Mouse (Mus musculus): ENCODE measurements around the gene Elmo1. TPM values are rescaled to one million over a fixed set of nuclear protein-coding genes. Genes with fewer than 3 reads are reported as not detected.

The Elmo1 gene
- polyA plus RNA-seq, 1 experiment from 2014 or later = 12.3 TPM

- no peaks in the 10 kb centered on the region for H3K27me3 ChIP-seq (ENCODE audit: control insufficient read depth, insufficient read depth, low read length)
- no peak overlapping the region for H3K4me3 ChIP-seq (ENCODE audit: low read depth, low read length)
- ATAC-seq (replicated peaks; ENCODE audit: low FRiP score) = no peak
- H3K4me1 ChIP-seq (replicated peaks; ENCODE audit: control insufficient read depth, insufficient read depth, low read length) = no peaks in the 10 kb centered on the region
- no peak overlapping the region for H3K9ac ChIP-seq (ENCODE audit: low read length)
- H3K4me2 ChIP-seq (ENCODE audit: low read depth, low read length, severe bottlenecking) = no peak overlapping the region
- H3K27ac ChIP-seq (ENCODE audit: low read depth, low read length) = no peak overlapping the region
- H3K36me3 ChIP-seq (ENCODE audit: control insufficient read depth, insufficient read depth, low read length) = no peaks in the 10 kb centered on the region
- WGBS = 85% methylated on average over 6 of the region's 6 CpGs
- DNase-seq (ENCODE audit: low spot score) = no peak
- H3K9me3 ChIP-seq (ENCODE audit: control insufficient read depth, low read length) = no peaks in the 10 kb centered on the region
Observed at GRCm38 (mm10) chr13:20494047-20494739, 403.8 kb downstream of the Elmo1 start.

GRCm38 (mm10) chr13:20501923-20502322 lies 411.5 kb downstream of the Elmo1 start:
- Histone ChIP-seq H3K27me3 (ENCODE audit: control insufficient read depth, insufficient read depth, low read length) (no peaks in the 10 kb centered on the region), H3K4me1 (replicated peaks; ENCODE audit: control insufficient read depth, insufficient read depth, low read length) (no peaks in the 10 kb centered on the region), H3K27ac (ENCODE audit: low read depth, low read length) (no peak overlapping the region), H3K4me3 (ENCODE audit: low read depth, low read length) (no peak overlapping the region), H3K9ac (ENCODE audit: low read length) (no peak overlapping the region), H3K4me2 (ENCODE audit: low read depth, low read length, severe bottlenecking) (no peak overlapping the region), H3K9me3 (ENCODE audit: control insufficient read depth, low read length) (no peaks in the 10 kb centered on the region), H3K36me3 (ENCODE audit: control insufficient read depth, insufficient read depth, low read length) (no peaks in the 10 kb centered on the region)
- DNase-seq (ENCODE audit: low spot score) (no peak), ATAC-seq (replicated peaks; ENCODE audit: low FRiP score) (no peak)

GRCm38 (mm10) chr13:20503371-20503770 lies 413.0 kb downstream of the Elmo1 start:
- ATAC-seq (replicated peaks; ENCODE audit: low FRiP score) (no peak), DNase-seq (ENCODE audit: low spot score) (no peak)
- Histone ChIP-seq H3K4me3 (ENCODE audit: low read depth, low read length) (no peak overlapping the region), H3K36me3 (ENCODE audit: control insufficient read depth, insufficient read depth, low read length) (no peaks in the 10 kb centered on the region), H3K27me3 (ENCODE audit: control insufficient read depth, insufficient read depth, low read length) (no peaks in the 10 kb centered on the region), H3K4me1 (replicated peaks; ENCODE audit: control insufficient read depth, insufficient read depth, low read length) (no peaks in the 10 kb centered on the region), H3K4me2 (ENCODE audit: low read depth, low read length, severe bottlenecking) (no peak overlapping the region), H3K27ac (ENCODE audit: low read depth, low read length) (no peak overlapping the region), H3K9ac (ENCODE audit: low read length) (no peak overlapping the region), H3K9me3 (ENCODE audit: control insufficient read depth, low read length) (no peaks in the 10 kb centered on the region)
- WGBS = 76% methylated on average over 3 of the region's 3 CpGs

- no peak; the same call in 1 of the 2 replicates for ATAC-seq (replicated peaks; ENCODE audit: low FRiP score)
- no peak overlapping the region for H3K9ac ChIP-seq (ENCODE audit: low read length)
Observed at GRCm38 (mm10) chr13:20507381-20508129, 417.2 kb downstream of the Elmo1 start.

GRCm38 (mm10) chr13:20511026-20511425 lies 420.6 kb downstream of the Elmo1 start:
- H3K4me2 ChIP-seq (ENCODE audit: low read depth, low read length, severe bottlenecking) = no peak overlapping the region
- no peaks in the 10 kb centered on the region for H3K27me3 ChIP-seq (ENCODE audit: control insufficient read depth, insufficient read depth, low read length)
- H3K9ac ChIP-seq (ENCODE audit: low read length) = no peak overlapping the region
- no peak overlapping the region for H3K4me3 ChIP-seq (ENCODE audit: low read depth, low read length)
- no peaks in the 10 kb centered on the region for H3K36me3 ChIP-seq (ENCODE audit: control insufficient read depth, insufficient read depth, low read length)
- H3K27ac ChIP-seq (ENCODE audit: low read depth, low read length) = no peak overlapping the region
- H3K4me1 ChIP-seq (replicated peaks; ENCODE audit: control insufficient read depth, insufficient read depth, low read length) = no peaks in the 10 kb centered on the region
- H3K9me3 ChIP-seq (ENCODE audit: control insufficient read depth, low read length) = no peaks in the 10 kb centered on the region
- ATAC-seq (replicated peaks; ENCODE audit: low FRiP score) = no peak
- no peak for DNase-seq (ENCODE audit: low spot score)
- WGBS = 91% methylated on average over 4 of the region's 4 CpGs

More at GRCm38 (mm10) chr13:20507381-20508129, 417.2 kb downstream of the Elmo1 start:
- Histone ChIP-seq H3K27ac (ENCODE audit: low read depth, low read length) (no peak overlapping the region), H3K27me3 (ENCODE audit: control insufficient read depth, insufficient read depth, low read length) (no peaks in the 10 kb centered on the region), H3K4me1 (replicated peaks; ENCODE audit: control insufficient read depth, insufficient read depth, low read length) (no peaks in the 10 kb centered on the region), H3K4me3 (ENCODE audit: low read depth, low read length) (no peak overlapping the region), H3K36me3 (ENCODE audit: control insufficient read depth, insufficient read depth, low read length) (no peaks in the 10 kb centered on the region), H3K9me3 (ENCODE audit: control insufficient read depth, low read length) (no peaks in the 10 kb centered on the region), H3K4me2 (ENCODE audit: low read depth, low read length, severe bottlenecking) (no peak overlapping the region)
- WGBS = 66% methylated on average over 10 of the region's 10 CpGs
- DNase-seq (ENCODE audit: low spot score) = no peak

GRCm38 (mm10) chr13:20512317-20513240 lies 422.2 kb downstream of the Elmo1 start:
- DNase-seq (ENCODE audit: low spot score) (no peak), ATAC-seq (replicated peaks; ENCODE audit: low FRiP score) (no peak)
- Histone ChIP-seq H3K36me3 (ENCODE audit: control insufficient read depth, insufficient read depth, low read length) (no peaks in the 10 kb centered on the region), H3K9ac (ENCODE audit: low read length) (no peak overlapping the region), H3K27ac (ENCODE audit: low read depth, low read length) (no peak overlapping the region), H3K27me3 (ENCODE audit: control insufficient read depth, insufficient read depth, low read length) (no peaks in the 10 kb centered on the region), H3K9me3 (ENCODE audit: control insufficient read depth, low read length) (no peaks in the 10 kb centered on the region), H3K4me1 (replicated peaks; ENCODE audit: control insufficient read depth, insufficient read depth, low read length) (no peaks in the 10 kb centered on the region), H3K4me2 (ENCODE audit: low read depth, low read length, severe bottlenecking) (no peak overlapping the region), H3K4me3 (ENCODE audit: low read depth, low read length) (no peak overlapping the region)
- 63% methylated on average over 10 of the region's 10 CpGs for WGBS

GRCm38 (mm10) chr13:20514721-20515120 lies 424.3 kb downstream of the Elmo1 start:
- DNase-seq (ENCODE audit: low spot score) = no peak
- no peak overlapping the region for H3K27ac ChIP-seq (ENCODE audit: low read depth, low read length)
- no peaks in the 10 kb centered on the region for H3K4me1 ChIP-seq (replicated peaks; ENCODE audit: control insufficient read depth, insufficient read depth, low read length)
- no peak for ATAC-seq (replicated peaks; ENCODE audit: low FRiP score)
- H3K4me2 ChIP-seq (ENCODE audit: low read depth, low read length, severe bottlenecking) = no peak overlapping the region
- 98% methylated on average over 3 of the region's 3 CpGs for WGBS
- H3K4me3 ChIP-seq (ENCODE audit: low read depth, low read length) = no peak overlapping the region
- H3K9ac ChIP-seq (ENCODE audit: low read length) = no peak overlapping the region
- no peaks in the 10 kb centered on the region for H3K9me3 ChIP-seq (ENCODE audit: control insufficient read depth, low read length)
- H3K27me3 ChIP-seq (ENCODE audit: control insufficient read depth, insufficient read depth, low read length) = no peaks in the 10 kb centered on the region
- H3K36me3 ChIP-seq (ENCODE audit: control insufficient read depth, insufficient read depth, low read length) = no peaks in the 10 kb centered on the region

GRCm38 (mm10) chr13:20516096-20516495 lies 425.7 kb downstream of the Elmo1 start:
- Histone ChIP-seq H3K9ac (ENCODE audit: low read length) (no peak overlapping the region), H3K27ac (ENCODE audit: low read depth, low read length) (no peak overlapping the region), H3K4me2 (ENCODE audit: low read depth, low read length, severe bottlenecking) (no peak overlapping the region), H3K4me1 (replicated peaks; ENCODE audit: control insufficient read depth, insufficient read depth, low read length) (no peaks in the 10 kb centered on the region), H3K27me3 (ENCODE audit: control insufficient read depth, insufficient read depth, low read length) (no peaks in the 10 kb centered on the region), H3K9me3 (ENCODE audit: control insufficient read depth, low read length) (no peaks in the 10 kb centered on the region), H3K36me3 (ENCODE audit: control insufficient read depth, insufficient read depth, low read length) (no peaks in the 10 kb centered on the region), H3K4me3 (ENCODE audit: low read depth, low read length) (no peak overlapping the region)
- DNase-seq (ENCODE audit: low spot score) (no peak), ATAC-seq (replicated peaks; ENCODE audit: low FRiP score) (no peak)
- WGBS = 81% methylated on average over 4 of the region's 4 CpGs
